Mouse (Mus musculus): ENCODE data around the gene Pnkd.
"Not testable (repeated sequence)": the region's sequence is repeated elsewhere in the genome, so short reads cannot be mapped to it uniquely, and the experiment has no call there.

The Pnkd gene

GRCm38 (mm10) chr1:74278538-74278937 is 6.2 kb upstream of the Pnkd start, which contains the start of gene Gpbar1:
TSS of gene Gpbar1 (plus strand) at chr1:74278550.
- DNase-seq (ENCODE audit: low spot score in 2 of 2) = no peak

GRCm38 (mm10) chr1:74278988-74279387 is 5.7 kb upstream of the Pnkd start:
- DNase-seq (ENCODE audit: low spot score in 2 of 2) = no peak

- no peak for DNase-seq (ENCODE audit: low spot score in 2 of 2)
These were observed 4.0 kb upstream of the Pnkd start for GRCm38 (mm10) chr1:74280591-74281325.

- no peak for DNase-seq (ENCODE audit: low spot score in 2 of 2)
These were observed 3.4 kb upstream of the Pnkd start for GRCm38 (mm10) chr1:74281372-74281771.

GRCm38 (mm10) chr1:74281886-74282285 is 2.8 kb upstream of the Pnkd start:
- DNase-seq (ENCODE audit: low spot score in 2 of 2) = no peak

GRCm38 (mm10) chr1:74282896-74283625 is 1.7 kb upstream of the Pnkd start:
- DNase-seq (ENCODE audit: low spot score in 2 of 2) = no peak

GRCm38 (mm10) chr1:74283686-74284463 is 855 bp upstream of the Pnkd start:
- peak; percentile 27 to 48 for DNase-seq (ENCODE audit: low spot score in 2 of 2)

GRCm38 (mm10) chr1:74285212-74286010 is 681 bp downstream of the Pnkd start:
- DNase-seq (ENCODE audit: low spot score in 2 of 2) = no peak

- DNase-seq (ENCODE audit: low spot score in 2 of 2) = not testable (repeated sequence)
These were observed 2.3 kb downstream of the Pnkd start for GRCm38 (mm10) chr1:74286869-74287607.

- DNase-seq (ENCODE audit: low spot score in 2 of 2) = no peak
These were observed 3.6 kb downstream of the Pnkd start for GRCm38 (mm10) chr1:74288327-74288726.

GRCm38 (mm10) chr1:74289248-74289647 is 4.5 kb downstream of the Pnkd start:
- DNase-seq (ENCODE audit: low spot score in 2 of 2) = no peak

- DNase-seq (ENCODE audit: low spot score in 2 of 2) = no peak
These were observed 5.0 kb downstream of the Pnkd start for GRCm38 (mm10) chr1:74289740-74290139.

- DNase-seq (ENCODE audit: low spot score in 2 of 2) = no peak
These were observed 5.4 kb downstream of the Pnkd start for GRCm38 (mm10) chr1:74290141-74290540.

GRCm38 (mm10) chr1:74292331-74293020 is 7.7 kb downstream of the Pnkd start:
- DNase-seq (ENCODE audit: low spot score in 2 of 2) = no peak

- no peak for DNase-seq (ENCODE audit: low spot score in 2 of 2)
These were observed 8.7 kb downstream of the Pnkd start for GRCm38 (mm10) chr1:74293306-74293960.

- no peak for DNase-seq (ENCODE audit: low spot score in 2 of 2)
These were observed 9.4 kb downstream of the Pnkd start for GRCm38 (mm10) chr1:74294090-74294643.

GRCm38 (mm10) chr1:74294733-74295455 is 10.2 kb downstream of the Pnkd start:
- DNase-seq (ENCODE audit: low spot score in 2 of 2) = no peak

- peak; percentile 80 to 87 for DNase-seq (ENCODE audit: low spot score in 2 of 2)
These were observed 10.9 kb downstream of the Pnkd start for GRCm38 (mm10) chr1:74295456-74296171.

All from frontal cortex, postnatal 36 days (tissue).